Mouse (Mus musculus): ENCODE measurements around the gene Prl7b1. TPM values are rescaled to one million over a fixed set of nuclear protein-coding genes. Genes with fewer than 3 reads are reported as not detected.

Prl7b1 gene
- polyA plus RNA-seq (2014; fragmentation: Nextera tagmentation; extraction: Ambion mirVana), result not detected in 2 replicates

GRCm38 (mm10) chr13:27610482-27610881, at the start of gene Prl7b1:
TSS of gene Prl7b1 (minus strand) at chr13:27610582.
- WGBS, result 80% methylated on average over 4 of the region's 4 CpGs
- ATAC-seq (replicated peaks; ENCODE audit: low FRiP score, low TSS enrichment, low read depth), result no peak

GRCm38 (mm10) chr13:27642393-27642792, 32.0 kb upstream of the Prl7b1 start, which contains the start of gene Prl7a1:
TSS of gene Prl7a1 (minus strand) at chr13:27642493.
- Histone ChIP-seq H3K9ac (ENCODE audit: low read length) (no peak within 1 kb of the TSS), H3K4me1 (replicated peaks; ENCODE audit: control insufficient read depth, insufficient read depth, low read length) (no peaks in the 10 kb centered on the region), H3K36me3 (ENCODE audit: control insufficient read depth, insufficient read depth, low read length) (no peaks in the 10 kb centered on the region), H3K4me3 (ENCODE audit: low read depth, low read length) (no peak within 1 kb of the TSS), H3K27ac (ENCODE audit: low read depth) (no peak within 1 kb of the TSS), H3K9me3 (ENCODE audit: control insufficient read depth, low read length) (no peaks in the 10 kb centered on the region), H3K27me3 (replicated peaks; ENCODE audit: control insufficient read depth, insufficient read depth, low read length) (no peaks in the 10 kb centered on the region), H3K4me2 (ENCODE audit: low read length) (no peak within 1 kb of the TSS)
- 93% methylated on average over 3 of the region's 3 CpGs for WGBS
- no peak for DNase-seq (ENCODE audit: low spot score)
- ATAC-seq (replicated peaks; ENCODE audit: low FRiP score, low TSS enrichment, low read depth), result no peak

More at GRCm38 (mm10) chr13:27610482-27610881, at the start of gene Prl7b1:
- Histone ChIP-seq H3K9ac (ENCODE audit: low read length) (no peak within 1 kb of the TSS), H3K9me3 (ENCODE audit: control insufficient read depth, low read length) (no peaks in the 10 kb centered on the region), H3K4me2 (ENCODE audit: low read length) (no peak within 1 kb of the TSS), H3K27ac (ENCODE audit: low read depth) (no peak within 1 kb of the TSS), H3K4me1 (replicated peaks; ENCODE audit: control insufficient read depth, insufficient read depth, low read length) (no peaks in the 10 kb centered on the region), H3K27me3 (replicated peaks; ENCODE audit: control insufficient read depth, insufficient read depth, low read length) (no peaks in the 10 kb centered on the region), H3K36me3 (ENCODE audit: control insufficient read depth, insufficient read depth, low read length) (no peaks in the 10 kb centered on the region), H3K4me3 (ENCODE audit: low read depth, low read length) (no peak within 1 kb of the TSS)
- DNase-seq (ENCODE audit: low spot score), result no peak

- no peak for ATAC-seq (replicated peaks; ENCODE audit: low FRiP score, low TSS enrichment, low read depth)
- 85% methylated on average over 2 of the region's 2 CpGs for whole genome bisulfite sequencing
- Histone ChIP-seq H3K27me3 (replicated peaks; ENCODE audit: control insufficient read depth, insufficient read depth, low read length) (no peaks in the 10 kb centered on the region), H3K4me3 (ENCODE audit: low read depth, low read length) (no peak within 1 kb of the TSS), H3K4me1 (replicated peaks; ENCODE audit: control insufficient read depth, insufficient read depth, low read length) (no peaks in the 10 kb centered on the region), H3K36me3 (ENCODE audit: control insufficient read depth, insufficient read depth, low read length) (no peaks in the 10 kb centered on the region), H3K4me2 (ENCODE audit: low read length) (no peak within 1 kb of the TSS), H3K9me3 (ENCODE audit: control insufficient read depth, low read length) (no peaks in the 10 kb centered on the region), H3K27ac (ENCODE audit: low read depth) (no peak within 1 kb of the TSS), H3K9ac (ENCODE audit: low read length) (no peak within 1 kb of the TSS)
- no peak for DNase-seq (ENCODE audit: low spot score)
Observed at GRCm38 (mm10) chr13:27582071-27582470, 28.3 kb downstream of the Prl7b1 start, which contains the start of gene Prl8a1. TSS of gene Prl8a1 (minus strand) at chr13:27582171.

GRCm38 (mm10) chr13:27564506-27564905, 45.9 kb downstream of the Prl7b1 start, which contains the start of gene Prl8a9:
TSS of gene Prl8a9 (minus strand) at chr13:27564606.
- DNase-seq (ENCODE audit: low spot score) (no peak), ATAC-seq (replicated peaks; ENCODE audit: low FRiP score, low TSS enrichment, low read depth) (no peak)
- no peaks in the 10 kb centered on the region for H3K9me3 ChIP-seq (ENCODE audit: control insufficient read depth, low read length)
- no peak within 1 kb of the TSS for H3K4me2 ChIP-seq (ENCODE audit: low read length)
- no peak within 1 kb of the TSS for H3K9ac ChIP-seq (ENCODE audit: low read length)
- H3K4me1 ChIP-seq (replicated peaks; ENCODE audit: control insufficient read depth, insufficient read depth, low read length), result no peaks in the 10 kb centered on the region
- 87% methylated on average over 2 of the region's 2 CpGs for WGBS
- no peaks in the 10 kb centered on the region for H3K27me3 ChIP-seq (replicated peaks; ENCODE audit: control insufficient read depth, insufficient read depth, low read length)
- no peak within 1 kb of the TSS for H3K4me3 ChIP-seq (ENCODE audit: low read depth, low read length)
- H3K27ac ChIP-seq (ENCODE audit: low read depth), result no peak within 1 kb of the TSS
- H3K36me3 ChIP-seq (ENCODE audit: control insufficient read depth, insufficient read depth, low read length), result no peaks in the 10 kb centered on the region

- H3K27ac ChIP-seq (ENCODE audit: low read depth), result no peak overlapping the region
- H3K4me3 ChIP-seq (ENCODE audit: low read depth, low read length), result no peak overlapping the region
- no peaks in the 10 kb centered on the region for H3K27me3 ChIP-seq (replicated peaks; ENCODE audit: control insufficient read depth, insufficient read depth, low read length)
- no peak overlapping the region for H3K4me2 ChIP-seq (ENCODE audit: low read length)
- no peak for DNase-seq (ENCODE audit: low spot score)
- no peaks in the 10 kb centered on the region for H3K36me3 ChIP-seq (ENCODE audit: control insufficient read depth, insufficient read depth, low read length)
- no peak for ATAC-seq (replicated peaks; ENCODE audit: low FRiP score, low TSS enrichment, low read depth)
- no peaks in the 10 kb centered on the region for H3K9me3 ChIP-seq (ENCODE audit: control insufficient read depth, low read length)
- no peak overlapping the region for H3K9ac ChIP-seq (ENCODE audit: low read length)
- H3K4me1 ChIP-seq (replicated peaks; ENCODE audit: control insufficient read depth, insufficient read depth, low read length), result no peaks in the 10 kb centered on the region
Observed at GRCm38 (mm10) chr13:27553336-27553735, 57.0 kb downstream of the Prl7b1 start.

Other genes starting within 250 kb of the Prl7b1 start
- not detected in 2 replicates for gene Prl2b1, start 219.7 kb downstream of the Prl7b1 start, polyA plus RNA-seq (2014; fragmentation: Nextera tagmentation; extraction: Ambion mirVana)
- not detected in 2 replicates for gene Prl8a6, start 171.9 kb downstream of the Prl7b1 start, polyA plus RNA-seq (2014; fragmentation: Nextera tagmentation; extraction: Ambion mirVana)
- not detected in 2 replicates for gene Prl8a8, start 97.4 kb downstream of the Prl7b1 start, polyA plus RNA-seq (2014; fragmentation: Nextera tagmentation; extraction: Ambion mirVana)
- gene Prl8a9, start 46.0 kb downstream of the Prl7b1 start, polyA plus RNA-seq (2014; fragmentation: Nextera tagmentation; extraction: Ambion mirVana), result not detected in 2 replicates
- gene Prl8a1, start 28.4 kb downstream of the Prl7b1 start, polyA plus RNA-seq (2014; fragmentation: Nextera tagmentation; extraction: Ambion mirVana), result not detected in 2 replicates
- not detected in 2 replicates for gene Prl7a1, start 31.9 kb upstream of the Prl7b1 start, polyA plus RNA-seq (2014; fragmentation: Nextera tagmentation; extraction: Ambion mirVana)
- not detected in 2 replicates for gene Prl7a2, start 57.5 kb upstream of the Prl7b1 start, polyA plus RNA-seq (2014; fragmentation: Nextera tagmentation; extraction: Ambion mirVana)
- not detected in 2 replicates for gene Prl7d1, start 106.2 kb upstream of the Prl7b1 start, polyA plus RNA-seq (2014; fragmentation: Nextera tagmentation; extraction: Ambion mirVana)
- gene Prl7c1, start 170.2 kb upstream of the Prl7b1 start, polyA plus RNA-seq (2014; fragmentation: Nextera tagmentation; extraction: Ambion mirVana), result not detected in 2 replicates
- not detected in 2 replicates for gene Prl2a1, start 191.1 kb upstream of the Prl7b1 start, polyA plus RNA-seq (2014; fragmentation: Nextera tagmentation; extraction: Ambion mirVana)
- gene Prl2c1, start 238.8 kb upstream of the Prl7b1 start, polyA plus RNA-seq (2014; fragmentation: Nextera tagmentation; extraction: Ambion mirVana), result not detected in 2 replicates